Mouse (Mus musculus) hindbrain, embryonic 13.5 days (tissue): ENCODE measurements at regions not wholly inside any gene's neighbourhood (a gene's known extent, or its start where the extent isn't known, plus 50 kb on each side); places are given as distances from the start of the nearest gene placed in this dataset.

ENCODE experiments used
- ATAC-seq: fragments of 200-750 bp; cut with Nextera tagmentation; 2 replicates; pipeline ENCODE4 v1.8.0; 2017; ENCODE audit warnings: moderate TSS enrichment; ENCODE audit not compliant: low FRiP score
- H3K27ac ChIP-seq: fragments of 300-500 bp; sonication (generic); 2 replicates; pipeline ENCODE4 v1.5.1; 2015; ENCODE audit warnings: inconsistent platforms, mild to moderate bottlenecking, moderate library complexity
- H3K27me3 ChIP-seq: fragments of 300-500 bp; sonication (generic); 2 replicates; pipeline ENCODE4 v1.6.1; 2015; ENCODE audit warnings: mild to moderate bottlenecking, inconsistent platforms
- H3K36me3 ChIP-seq: fragments of 300-500 bp; sonication (generic); 2 replicates; pipeline ENCODE4 v1.6.1; 2015; ENCODE audit warnings: mild to moderate bottlenecking, inconsistent platforms
- H3K4me1 ChIP-seq: fragments of 300-500 bp; sonication (generic); replicated peaks from 2 replicates; pipeline ENCODE4 v1.6.1; 2015; ENCODE audit warnings: inconsistent platforms
- H3K4me2 ChIP-seq: fragments of 300-500 bp; sonication (generic); 2 replicates; pipeline ENCODE4 v1.6.1; 2015; ENCODE audit warnings: inconsistent platforms, mild to moderate bottlenecking, moderate library complexity
- H3K4me3 ChIP-seq: fragments of 300-500 bp; sonication (generic); 2 replicates; pipeline ENCODE4 v1.5.1; 2015; ENCODE audit warnings: mild to moderate bottlenecking, inconsistent platforms
- H3K9ac ChIP-seq: fragments of 300-500 bp; sonication (generic); 2 replicates; pipeline ENCODE4 v1.6.1; 2015; ENCODE audit warnings: mild to moderate bottlenecking, inconsistent platforms
- H3K9me3 ChIP-seq: fragments of 300-500 bp; sonication (generic); 2 replicates; pipeline ENCODE4 v1.6.1; 2016; ENCODE audit warnings: inconsistent platforms
- WGBS: fragments of 180-500 bp; shearing (Covaris S2); methylation state at CpG from one replicate; pipeline ENCODE4 v1.1.7; 2015; 5-methylcytosine and 5-hydroxymethylcytosine counted together

GRCm38 (mm10) chr3:147099143-147099713 is 247.1 kb downstream of the Ttll7 start:
- H3K36me3 ChIP-seq, result no peaks in the 10 kb centered on the region
- H3K4me2 ChIP-seq, result no peak overlapping the region
- H3K9ac ChIP-seq, result no peak overlapping the region
- H3K4me1 ChIP-seq, result peaks cover 55% of the 10 kb centered on the region
- H3K27me3 ChIP-seq, result no peaks in the 10 kb centered on the region
- no peaks in the 10 kb centered on the region for H3K9me3 ChIP-seq
- 45% methylated on average over 12 of the region's 12 CpGs for WGBS
- ATAC-seq, result no peak
- no peak overlapping the region for H3K4me3 ChIP-seq
- no peak overlapping the region; the same call in 1 of the 2 replicates for H3K27ac ChIP-seq

- H3K9me3 ChIP-seq, result no peaks in the 10 kb centered on the region
- no peaks in the 10 kb centered on the region for H3K27me3 ChIP-seq
- H3K27ac ChIP-seq, result peak overlapping the region; percentile 55
- H3K9ac ChIP-seq, result no peak overlapping the region
- 35% methylated on average over 7 of the region's 7 CpGs for WGBS
- H3K4me2 ChIP-seq, result no peak overlapping the region
- no peak for ATAC-seq
- H3K4me1 ChIP-seq, result peaks cover 52% of the 10 kb centered on the region
- H3K36me3 ChIP-seq, result no peaks in the 10 kb centered on the region
- no peak overlapping the region for H3K4me3 ChIP-seq
These were observed 249.0 kb downstream of the Ttll7 start for GRCm38 (mm10) chr3:147101053-147101764.

GRCm38 (mm10) chr3:147101765-147102113 is 249.6 kb downstream of the Ttll7 start:
- ATAC-seq, result 0 out of 2 replicates have a peak, but pooled peaks have one; percentile 41
- no peak overlapping the region for H3K4me2 ChIP-seq
- H3K4me3 ChIP-seq, result no peak overlapping the region
- H3K9me3 ChIP-seq, result no peaks in the 10 kb centered on the region
- no peaks in the 10 kb centered on the region for H3K36me3 ChIP-seq
- peaks cover 50% of the 10 kb centered on the region for H3K4me1 ChIP-seq
- no peaks in the 10 kb centered on the region for H3K27me3 ChIP-seq
- no peak overlapping the region for H3K9ac ChIP-seq
- peak overlapping the region; percentile 55; the same call in 1 of the 2 replicates for H3K27ac ChIP-seq
- 35% methylated on average over 3 of the region's 3 CpGs for WGBS

GRCm38 (mm10) chr3:147103428-147103827 is 251.3 kb downstream of the Ttll7 start:
- WGBS, result 42% methylated on average over 7 of the region's 7 CpGs
- H3K27ac ChIP-seq, result peak overlapping the region; percentile 73

GRCm38 (mm10) chr3:147117609-147118008 is 265.4 kb downstream of the Ttll7 start:
- 91% methylated on average over 4 of the region's 4 CpGs for WGBS
- H3K9ac ChIP-seq, result no peak overlapping the region

More at GRCm38 (mm10) chr3:147103428-147103827, 251.3 kb downstream of the Ttll7 start:
- Histone ChIP-seq H3K36me3 (no peaks in the 10 kb centered on the region), H3K4me2 (peak overlapping the region; percentile 9; the same call in 1 of the 2 replicates), H3K27me3 (no peaks in the 10 kb centered on the region), H3K9me3 (no peaks in the 10 kb centered on the region), H3K9ac (no peak overlapping the region), H3K4me3 (no peak overlapping the region), H3K4me1 (peaks cover 42% of the 10 kb centered on the region)
- peak; percentile 43; the same call in 1 of the 2 replicates for ATAC-seq

GRCm38 (mm10) chr3:147118092-147118491 is 265.9 kb downstream of the Ttll7 start:
- Histone ChIP-seq H3K27me3 (no peaks in the 10 kb centered on the region), H3K4me1 (no peaks in the 10 kb centered on the region), H3K4me3 (no peak overlapping the region), H3K9ac (no peak overlapping the region), H3K4me2 (no peak overlapping the region), H3K36me3 (no peaks in the 10 kb centered on the region), H3K9me3 (no peaks in the 10 kb centered on the region), H3K27ac (no peak overlapping the region)
- WGBS, result 76% methylated on average over 5 of the region's 5 CpGs
- no peak for ATAC-seq

More at GRCm38 (mm10) chr3:147117609-147118008, 265.4 kb downstream of the Ttll7 start:
- Histone ChIP-seq H3K9me3 (no peaks in the 10 kb centered on the region), H3K36me3 (no peaks in the 10 kb centered on the region), H3K4me2 (no peak overlapping the region), H3K27ac (no peak overlapping the region), H3K4me1 (no peaks in the 10 kb centered on the region), H3K27me3 (no peaks in the 10 kb centered on the region), H3K4me3 (no peak overlapping the region)
- ATAC-seq, result no peak

DNA sequence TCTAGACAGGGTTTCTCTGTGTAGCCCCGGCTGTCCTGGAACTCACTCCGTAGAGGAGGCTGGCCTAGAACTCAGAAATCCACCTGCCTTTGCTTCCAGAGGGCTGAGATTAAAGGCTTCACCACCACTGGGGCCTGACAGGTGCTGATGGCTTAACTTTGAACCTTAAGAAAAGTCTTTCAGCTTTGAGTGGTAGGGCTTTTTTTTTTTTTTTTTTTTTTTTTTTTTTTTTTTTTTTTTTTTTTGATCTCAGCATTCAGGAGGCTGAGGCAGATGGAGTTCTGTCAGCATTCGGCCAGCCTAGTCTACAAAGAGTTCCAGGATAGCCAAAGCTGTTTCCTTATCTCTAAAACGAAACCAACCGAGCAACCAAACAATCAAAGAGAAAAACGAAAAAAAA is 266.5 kb downstream of the Ttll7 start:
- no peaks in the 10 kb centered on the region for H3K4me1 ChIP-seq
- no peak overlapping the region for H3K4me3 ChIP-seq
- WGBS, result 90% methylated on average over 6 of the region's 6 CpGs
- H3K36me3 ChIP-seq, result no peaks in the 10 kb centered on the region
- H3K27ac ChIP-seq, result no peak overlapping the region
- no peak overlapping the region for H3K9ac ChIP-seq
- ATAC-seq, result no peak
- H3K27me3 ChIP-seq, result no peaks in the 10 kb centered on the region
- H3K9me3 ChIP-seq, result no peaks in the 10 kb centered on the region
- H3K4me2 ChIP-seq, result no peak overlapping the region

DNA sequence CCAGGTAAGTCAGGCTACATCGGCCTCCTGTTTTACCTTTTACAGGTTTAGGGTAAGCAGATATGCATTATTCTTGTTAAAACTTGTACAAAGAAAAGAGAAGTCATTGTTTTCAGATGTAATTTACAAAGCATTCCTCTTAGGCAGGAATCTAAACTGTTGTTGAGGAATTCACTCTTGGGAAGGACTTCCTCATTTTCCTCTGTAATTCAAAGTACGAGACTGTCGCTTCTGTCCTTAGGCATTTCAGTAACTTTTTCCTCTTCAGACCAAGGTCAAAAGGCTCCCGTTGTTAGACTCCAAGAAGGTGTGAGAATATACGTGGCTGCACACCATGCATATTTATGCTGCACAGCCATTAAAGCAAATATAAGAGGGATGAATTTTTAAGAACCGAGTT is 269.7 kb downstream of the Ttll7 start:
- Histone ChIP-seq H3K9ac (no peak overlapping the region), H3K27ac (no peak overlapping the region), H3K9me3 (no peaks in the 10 kb centered on the region), H3K36me3 (no peaks in the 10 kb centered on the region), H3K4me3 (no peak overlapping the region), H3K4me2 (no peak overlapping the region), H3K4me1 (no peaks in the 10 kb centered on the region), H3K27me3 (no peaks in the 10 kb centered on the region)
- no peak for ATAC-seq
- WGBS, result 81% methylated on average over 6 of the region's 6 CpGs

- peaks cover 8% of the 10 kb centered on the region for H3K4me1 ChIP-seq
- H3K4me3 ChIP-seq, result no peak overlapping the region
- no peak overlapping the region for H3K9ac ChIP-seq
- ATAC-seq, result no peak
- no peak overlapping the region for H3K27ac ChIP-seq
- no peaks in the 10 kb centered on the region for H3K9me3 ChIP-seq
- no peaks in the 10 kb centered on the region for H3K36me3 ChIP-seq
- no peaks in the 10 kb centered on the region for H3K27me3 ChIP-seq
- 87% methylated on average over 6 of the region's 6 CpGs for WGBS
- no peak overlapping the region for H3K4me2 ChIP-seq
These were observed 275.6 kb downstream of the Ttll7 start for GRCm38 (mm10) chr3:147127740-147128139.

DNA sequence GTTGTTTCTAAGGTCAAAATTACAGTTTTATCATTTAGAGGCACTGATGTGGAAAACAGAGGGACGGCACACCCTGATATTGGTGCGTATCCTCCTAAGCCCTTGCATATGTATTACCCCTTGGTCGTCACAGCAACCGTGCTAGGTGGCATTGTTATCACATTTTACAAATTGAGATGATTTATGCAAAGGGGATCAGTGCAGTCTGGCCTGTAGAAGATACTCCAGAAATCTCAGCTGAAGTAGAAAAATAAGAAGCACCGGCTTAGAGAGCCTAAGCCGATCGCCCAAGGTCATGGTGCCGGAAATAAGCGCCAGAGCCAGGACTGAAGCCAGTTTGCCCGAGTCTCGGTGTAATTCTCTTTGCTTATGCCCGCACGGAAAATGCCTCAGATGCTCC is 280.7 kb downstream of the Ttll7 start:
- Histone ChIP-seq H3K9ac (no peak overlapping the region), H3K4me3 (no peak overlapping the region), H3K27me3 (no peaks in the 10 kb centered on the region), H3K4me2 (no peak overlapping the region), H3K4me1 (peaks cover 11% of the 10 kb centered on the region), H3K36me3 (no peaks in the 10 kb centered on the region), H3K27ac (no peak overlapping the region), H3K9me3 (no peaks in the 10 kb centered on the region)
- WGBS, result 74% methylated on average over 13 of the region's 13 CpGs
- no peak for ATAC-seq

- Histone ChIP-seq H3K4me1 (peaks cover 11% of the 10 kb centered on the region), H3K9ac (no peak overlapping the region), H3K9me3 (no peaks in the 10 kb centered on the region), H3K36me3 (no peaks in the 10 kb centered on the region), H3K4me3 (no peak overlapping the region), H3K27ac (no peak overlapping the region), H3K4me2 (no peak overlapping the region), H3K27me3 (no peaks in the 10 kb centered on the region)
- 76% methylated on average over 13 of the region's 13 CpGs for WGBS
- no peak for ATAC-seq
These were observed 281.2 kb downstream of the Ttll7 start for GRCm38 (mm10) chr3:147133408-147133807.

- WGBS, result 40% methylated on average over 3 of the region's 3 CpGs
- no peak for ATAC-seq
These were observed 288.2 kb downstream of the Ttll7 start for GRCm38 (mm10) chr3:147140414-147140813.

GRCm38 (mm10) chr3:147153456-147153855 is 301.3 kb downstream of the Ttll7 start:
- Histone ChIP-seq H3K9me3 (no peaks in the 10 kb centered on the region), H3K4me2 (no peak overlapping the region), H3K27me3 (no peaks in the 10 kb centered on the region), H3K27ac (no peak overlapping the region), H3K4me3 (no peak overlapping the region), H3K4me1 (no peaks in the 10 kb centered on the region), H3K36me3 (no peaks in the 10 kb centered on the region), H3K9ac (no peak overlapping the region)
- ATAC-seq, result no peak
- WGBS, result 74% methylated on average over 3 of the region's 3 CpGs

More at GRCm38 (mm10) chr3:147140414-147140813, 288.2 kb downstream of the Ttll7 start:
- Histone ChIP-seq H3K27ac (no peak overlapping the region), H3K4me1 (no peaks in the 10 kb centered on the region), H3K36me3 (no peaks in the 10 kb centered on the region), H3K4me2 (no peak overlapping the region), H3K27me3 (0 out of 2 replicates have a peak, but pooled peaks cover 3% of the 10 kb centered on the region), H3K4me3 (no peak overlapping the region), H3K9ac (no peak overlapping the region), H3K9me3 (no peaks in the 10 kb centered on the region)
